Mouse (Mus musculus) embryonic fibroblast, embryonic 13.5 days (primary cell): ENCODE measurements around the gene Tmem132b. TPM values are rescaled to one million over a fixed set of nuclear protein-coding genes. Genes with fewer than 3 reads are reported as not detected.

ENCODE experiments used
- H3K27ac ChIP-seq: 2 replicates; pipeline ENCODE4 v1.5.1; 2012; ENCODE audit warnings: low read length, control low read depth, inconsistent platforms; ENCODE audit not compliant: insufficient read depth
- H3K4me1 ChIP-seq: 2 replicates; pipeline ENCODE4 v1.6.1; 2011; ENCODE audit warnings: low read length; ENCODE audit not compliant: control insufficient read depth, insufficient read depth
- H3K4me3 ChIP-seq: 2 replicates; pipeline ENCODE4 v1.5.1; 2011; ENCODE audit warnings: mild to moderate bottlenecking, control low read depth, low read length; ENCODE audit not compliant: insufficient read depth
- CTCF ChIP-seq: IDR thresholded peaks from 2 replicates; pipeline ENCODE4 v1.5.1; 2011; ENCODE audit warnings: mild to moderate bottlenecking, control low read depth, low read length, moderate library complexity, borderline replicate concordance; ENCODE audit not compliant: insufficient read depth
- POLR2A ChIP-seq: IDR thresholded peaks from 2 replicates; pipeline ENCODE4 v1.6.1; 2011; ENCODE audit warnings: low read depth, mild to moderate bottlenecking, control low read depth, low read length, moderate library complexity
- polyA plus RNA-seq: library from polyadenylated mRNA; stranded (reverse); fragments of >200 nt; gene quantifications from 2 replicates; pipeline ENCODE4 v1.2.4, GENCODE M21; 2011; ENCODE audit warnings: low read depth; ENCODE audit not compliant: missing spikeins, insufficient read length

Tmem132b gene
- polyA plus RNA-seq, 1 experiment = 0.07 TPM

GRCm38 (mm10) chr5:125699395-125699794 is 167.8 kb downstream of the Tmem132b start:
- no peaks in the 10 kb centered on the region for H3K4me1 ChIP-seq
- TF ChIP-seq CTCF (no peak), POLR2A (no peak)
- H3K4me3 ChIP-seq = no peak overlapping the region
- no peak overlapping the region for H3K27ac ChIP-seq

- H3K4me1 ChIP-seq = no peaks in the 10 kb centered on the region
- TF ChIP-seq POLR2A = no peak
- TF ChIP-seq CTCF = no peak
These were observed 168.7 kb downstream of the Tmem132b start for GRCm38 (mm10) chr5:125700234-125700633.

GRCm38 (mm10) chr5:125705379-125705778 is 173.8 kb downstream of the Tmem132b start:
- no peaks in the 10 kb centered on the region for H3K4me1 ChIP-seq
- no peak overlapping the region for H3K4me3 ChIP-seq
- TF ChIP-seq CTCF (no peak), POLR2A (no peak)
- no peak overlapping the region for H3K27ac ChIP-seq

More at GRCm38 (mm10) chr5:125700234-125700633, 168.7 kb downstream of the Tmem132b start:
- Histone ChIP-seq H3K4me3 (no peak overlapping the region), H3K27ac (no peak overlapping the region)

GRCm38 (mm10) chr5:125709160-125709559 is 177.6 kb downstream of the Tmem132b start:
- H3K4me3 ChIP-seq = no peak overlapping the region
- H3K27ac ChIP-seq = no peak overlapping the region
- no peaks in the 10 kb centered on the region for H3K4me1 ChIP-seq
- TF ChIP-seq POLR2A (no peak), CTCF (no peak)

GRCm38 (mm10) chr5:125726815-125727214 is 195.2 kb downstream of the Tmem132b start:
- Histone ChIP-seq H3K4me1 (no peaks in the 10 kb centered on the region), H3K4me3 (no peak overlapping the region), H3K27ac (no peak overlapping the region)
- TF ChIP-seq POLR2A (no peak), CTCF (no peak)

- Histone ChIP-seq H3K4me1 (no peaks in the 10 kb centered on the region), H3K27ac (no peak overlapping the region), H3K4me3 (no peak overlapping the region)
- TF ChIP-seq POLR2A (no peak), CTCF (no peak)
These were observed 195.9 kb downstream of the Tmem132b start for GRCm38 (mm10) chr5:125727436-125727835.

- H3K4me1 ChIP-seq = no peaks in the 10 kb centered on the region
- no peak overlapping the region for H3K27ac ChIP-seq
- H3K4me3 ChIP-seq = no peak overlapping the region
- TF ChIP-seq CTCF (no peak), POLR2A (no peak)
These were observed 196.4 kb downstream of the Tmem132b start for GRCm38 (mm10) chr5:125727936-125728335.

- Histone ChIP-seq H3K4me3 (no peak overlapping the region), H3K4me1 (no peaks in the 10 kb centered on the region), H3K27ac (no peak overlapping the region)
- TF ChIP-seq CTCF (no peak), POLR2A (no peak)
These were observed 196.9 kb downstream of the Tmem132b start for GRCm38 (mm10) chr5:125728521-125728920.

GRCm38 (mm10) chr5:125733806-125734205 is 202.2 kb downstream of the Tmem132b start:
- H3K4me3 ChIP-seq = no peak overlapping the region
- no peak for TF ChIP-seq POLR2A
- no peak for TF ChIP-seq CTCF
- no peak overlapping the region for H3K27ac ChIP-seq
- no peaks in the 10 kb centered on the region for H3K4me1 ChIP-seq

GRCm38 (mm10) chr5:125737105-125737504 is 205.5 kb downstream of the Tmem132b start:
- TF ChIP-seq CTCF (no peak), POLR2A (no peak)
- Histone ChIP-seq H3K4me3 (no peak overlapping the region), H3K4me1 (no peaks in the 10 kb centered on the region), H3K27ac (no peak overlapping the region)

- TF ChIP-seq POLR2A (no peak), CTCF (no peak)
- H3K4me3 ChIP-seq = no peak overlapping the region
- no peaks in the 10 kb centered on the region for H3K4me1 ChIP-seq
- no peak overlapping the region for H3K27ac ChIP-seq
These were observed 211.9 kb downstream of the Tmem132b start for GRCm38 (mm10) chr5:125743503-125743902.
